Mouse (Mus musculus): ENCODE measurements around the gene Ugt2a1.

- TF ChIP-seq CTCF (IDR thresholded peaks at IDR 0.05; ENCODE audit: low read depth) (no peak), EP300 (IDR thresholded peaks at IDR 0.05; ENCODE audit: low read depth) (no peak)
Observed at GRCm38 (mm10) chr5:87502687-87503086, 12.0 kb upstream of the Ugt2a1 start.
